Mouse (Mus musculus) lung, postnatal 4 days (tissue): Measurements from ENCODE around the gene Elf4.

Experiments used
- DNase-seq, 2 experiments: peaks; one replicate each; pipeline ENCODE4 v3.0.0; 2021

The Elf4 gene

DNA sequence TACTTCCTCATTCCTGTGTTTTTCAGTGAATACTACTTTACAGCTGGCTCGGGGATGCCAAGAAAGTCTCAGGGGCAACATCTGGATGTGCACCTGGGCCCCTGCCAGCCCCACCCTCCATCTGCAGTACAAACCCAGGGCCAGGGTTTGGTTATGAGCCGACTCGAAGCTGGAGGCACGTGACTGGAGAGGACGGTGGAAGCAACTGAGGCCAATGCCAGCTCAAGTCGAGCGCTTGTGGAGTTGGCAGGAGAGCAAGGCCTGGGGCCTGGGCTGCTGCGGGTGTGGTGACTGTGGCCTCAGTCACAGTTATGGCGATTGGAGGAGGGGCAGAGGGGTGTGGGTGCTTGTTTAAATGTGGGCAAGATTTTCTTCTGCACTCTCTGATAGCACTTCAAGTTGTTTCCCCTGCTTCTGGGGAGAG lies 27.4 kb downstream of the Elf4 start:
- peak in 1 of 2 experiments; percentile 31 for DNase-seq

DNA sequence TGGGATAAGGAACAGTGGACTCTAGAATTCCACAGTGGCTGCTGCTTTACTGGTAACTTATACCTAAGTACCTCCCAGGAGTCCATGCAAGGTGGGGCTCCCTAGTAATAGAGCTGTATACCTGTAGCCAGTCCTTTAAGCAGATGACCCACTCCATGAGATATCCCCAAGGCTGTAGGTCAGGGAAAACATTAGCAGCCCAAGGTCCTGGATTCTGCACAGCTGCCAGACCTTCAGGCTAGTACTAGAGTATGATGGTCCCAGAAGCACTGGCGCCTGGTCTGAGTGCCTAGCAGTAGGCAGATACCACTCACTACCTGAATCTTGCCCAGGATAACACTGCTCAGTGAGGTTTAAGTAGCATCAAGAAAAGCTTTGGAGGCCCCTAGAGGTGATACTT lies 28.7 kb downstream of the Elf4 start:
- no peak for DNase-seq

DNA sequence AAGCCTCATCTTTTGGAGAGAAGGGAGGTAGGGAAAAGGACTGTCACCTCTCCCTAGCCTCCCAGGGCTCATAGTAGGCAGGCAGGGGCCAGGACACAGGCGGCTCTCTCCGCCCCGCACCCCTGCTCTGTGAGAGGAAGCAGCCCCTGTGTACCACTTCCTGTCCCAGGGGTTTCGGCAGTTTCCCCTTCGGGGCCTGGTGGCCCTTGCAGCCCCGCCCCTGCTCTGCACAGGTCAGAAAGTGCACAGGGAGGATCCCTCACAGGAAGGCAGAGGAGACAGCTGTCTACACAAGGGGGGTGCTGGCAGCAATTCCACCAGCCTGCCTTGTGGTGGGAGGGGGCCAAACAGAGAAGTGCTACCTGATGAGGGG lies 29.4 kb downstream of the Elf4 start:
- DNase-seq, result peak; percentile 66 to 82

DNA sequence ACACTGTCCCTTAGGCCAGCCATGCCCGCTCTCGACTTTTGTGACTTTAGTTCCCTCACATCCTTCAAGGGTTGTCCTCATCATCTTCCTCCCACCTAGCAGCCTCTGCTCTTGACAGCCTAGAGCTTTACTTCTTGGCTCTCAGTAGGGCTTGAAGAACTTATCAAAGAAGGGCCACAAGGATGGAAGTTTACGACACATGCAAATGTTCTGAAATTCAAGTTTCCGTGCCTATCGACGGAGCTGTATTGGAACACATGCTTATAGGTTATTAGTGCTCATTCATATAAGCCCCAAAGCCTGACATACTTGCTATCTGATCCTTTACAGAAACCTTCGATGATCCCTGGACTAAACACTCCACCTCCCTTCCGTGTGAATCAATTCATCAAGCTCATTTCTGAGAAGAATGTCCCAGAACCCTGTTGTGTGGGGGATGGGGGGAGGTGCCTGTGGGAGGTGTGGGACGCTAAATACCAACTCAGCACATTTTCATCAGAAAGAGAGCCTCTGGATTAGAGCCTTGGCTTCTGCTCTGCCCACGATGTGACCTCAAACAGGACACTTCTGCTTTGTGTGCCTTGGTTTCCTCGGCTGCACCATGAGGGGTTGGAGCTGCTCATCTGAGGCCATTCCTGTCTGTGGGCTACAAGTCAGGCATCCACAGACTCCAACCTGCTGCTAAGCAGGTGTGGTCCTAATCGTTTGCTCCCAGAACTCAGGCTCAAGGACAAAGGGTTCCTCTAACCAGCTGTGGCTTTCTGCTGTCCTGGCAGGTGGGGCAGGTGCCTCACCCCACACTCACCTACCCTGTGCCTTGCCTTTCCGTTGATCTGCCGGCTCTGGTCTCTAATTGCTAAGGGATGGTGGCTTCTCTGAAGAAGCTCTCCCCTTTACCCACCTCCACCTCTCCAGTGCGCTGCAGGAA lies 30.1 kb downstream of the Elf4 start:
- DNase-seq, result no peak

DNA sequence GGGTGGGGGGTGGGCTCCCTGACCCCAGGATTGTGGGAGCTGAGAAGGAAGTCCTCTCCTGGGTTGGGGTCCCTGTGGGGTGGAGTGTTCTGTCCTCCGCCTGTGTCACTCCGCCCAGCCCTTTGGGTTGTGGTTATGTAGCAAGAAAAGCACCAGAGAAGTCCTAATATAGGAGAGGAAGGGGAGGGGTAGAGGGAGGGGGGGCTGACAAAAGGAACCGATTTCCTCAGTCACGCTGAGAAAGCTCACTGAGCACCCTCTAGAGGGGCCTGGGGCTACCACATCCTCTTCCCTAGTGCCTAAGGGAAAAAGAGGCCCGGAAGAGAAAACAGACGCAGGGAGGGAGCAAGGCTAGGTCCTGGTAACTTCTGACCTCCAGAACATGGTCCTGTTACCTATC lies 33.4 kb downstream of the Elf4 start:
- DNase-seq, result peak; percentile 53 to 60

DNA sequence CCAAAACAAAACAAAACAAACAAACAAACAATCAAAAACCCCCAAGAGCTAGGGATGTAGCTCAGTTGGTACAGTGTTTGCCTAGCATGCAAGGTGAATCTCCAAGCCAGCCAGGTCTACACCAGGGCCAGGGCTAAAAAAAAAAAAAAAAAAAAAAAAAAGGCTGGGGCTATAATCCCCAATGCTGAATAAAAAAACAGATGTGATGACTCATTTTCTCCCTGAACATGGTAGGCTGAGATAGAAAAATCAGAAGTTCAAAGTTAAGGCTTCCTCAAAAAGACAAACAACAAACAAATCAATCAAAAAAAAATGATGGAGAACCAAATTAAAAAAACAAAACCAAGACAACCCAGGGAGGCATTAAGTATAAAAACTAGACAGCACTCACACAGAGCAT lies 33.8 kb downstream of the Elf4 start:
- no peak for DNase-seq

DNA sequence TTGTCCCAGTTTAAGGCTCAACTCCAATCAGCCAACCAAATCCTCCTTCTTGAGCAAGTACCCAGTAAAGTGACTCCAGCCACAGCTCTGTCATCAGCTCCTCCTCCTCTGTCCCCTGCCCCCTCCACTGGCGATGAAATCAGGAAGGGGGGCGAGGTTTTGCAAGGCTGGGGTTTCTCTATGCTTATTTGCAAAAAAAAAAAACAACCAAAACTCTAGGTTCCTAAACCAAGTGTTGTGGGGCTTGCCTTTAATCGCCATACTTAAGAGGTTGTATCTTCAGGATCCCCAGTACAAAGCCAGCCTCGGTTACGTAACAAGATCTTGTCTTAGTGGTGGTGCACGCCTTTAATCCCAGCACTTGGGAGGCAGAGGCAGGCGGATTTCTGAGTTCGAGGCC lies 34.3 kb downstream of the Elf4 start:
- no peak for DNase-seq

DNA sequence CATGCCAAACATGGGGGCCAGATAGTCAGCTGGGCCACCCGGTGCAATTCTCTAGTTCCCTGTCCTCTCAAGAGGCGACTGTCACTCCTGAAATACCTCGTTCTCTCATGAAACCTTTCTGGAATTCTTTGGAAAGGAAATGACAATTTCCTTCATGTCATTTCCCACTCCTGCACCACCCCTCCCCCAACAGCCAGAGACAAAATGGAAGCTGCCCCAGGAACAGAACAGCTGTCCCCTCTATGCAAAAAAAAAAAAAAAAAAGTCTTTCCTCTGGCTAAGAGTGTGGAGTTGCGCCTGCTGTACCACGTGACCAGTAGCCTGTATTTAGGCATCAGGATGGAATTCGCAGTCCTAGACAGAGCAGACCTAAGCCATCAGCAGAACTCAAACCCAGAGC lies 34.7 kb downstream of the Elf4 start:
- peak; percentile 36 to 49 for DNase-seq

DNA sequence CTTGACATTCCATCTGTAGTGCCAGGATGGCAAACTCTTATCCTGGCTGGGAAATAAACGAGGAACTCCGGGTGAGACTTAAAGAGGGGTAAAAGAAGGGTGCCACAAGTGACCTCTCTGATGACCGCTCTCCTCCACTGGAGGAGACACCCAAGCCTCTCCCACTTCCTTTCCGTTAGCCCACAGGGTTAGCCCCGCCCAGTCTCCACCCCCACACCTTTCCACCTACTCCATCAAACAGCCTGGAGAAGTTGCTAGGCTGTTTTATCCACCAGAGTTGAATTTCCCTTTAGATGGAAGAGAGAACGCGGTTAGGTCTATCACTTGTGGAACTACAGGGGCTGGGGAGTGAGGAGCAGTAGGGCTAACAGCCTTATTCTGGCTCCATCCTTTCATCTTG lies 37.7 kb downstream of the Elf4 start:
- peak in 1 of 2 experiments; percentile 54 for DNase-seq

DNA sequence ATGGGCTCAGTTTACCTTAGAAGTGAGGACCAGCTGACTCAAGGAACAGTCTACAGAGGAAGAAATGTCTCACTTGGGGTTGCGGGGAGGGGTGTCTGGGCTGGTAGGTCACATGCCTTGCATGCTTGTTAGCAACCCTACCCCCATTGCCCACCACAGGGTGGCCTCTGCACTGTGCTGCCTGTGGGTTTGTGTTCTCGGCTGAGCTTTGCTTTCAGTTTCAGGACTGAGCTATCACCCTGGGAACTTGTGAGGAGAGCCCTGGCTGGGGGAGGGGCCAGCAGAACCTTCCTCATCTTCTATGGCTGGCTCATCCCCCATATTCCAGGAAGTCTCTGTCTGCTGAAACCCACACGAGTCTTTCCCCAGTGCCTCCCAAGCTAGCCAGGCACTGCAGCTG lies 38.3 kb downstream of the Elf4 start:
- peak; percentile 62 to 65 for DNase-seq

DNA sequence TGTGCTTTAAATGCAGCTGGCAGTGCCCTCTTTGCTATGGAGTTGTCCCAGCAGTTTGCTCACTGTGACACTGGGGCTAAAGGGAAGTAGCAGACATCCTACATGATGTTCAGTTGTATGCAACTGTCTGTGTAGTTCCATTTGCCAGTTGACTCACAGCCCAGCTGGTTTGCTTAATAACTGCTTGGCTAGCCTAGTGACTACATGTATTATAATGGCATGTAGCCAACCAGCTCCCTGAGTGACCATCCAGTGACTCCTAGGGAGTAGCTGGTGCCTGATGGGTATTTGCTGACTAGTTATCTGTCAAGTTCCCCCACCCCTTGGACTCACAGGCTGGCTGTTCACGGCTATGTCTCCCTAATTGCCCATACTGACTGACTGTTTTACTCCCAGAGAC lies 39.3 kb downstream of the Elf4 start:
- DNase-seq, result no peak

DNA sequence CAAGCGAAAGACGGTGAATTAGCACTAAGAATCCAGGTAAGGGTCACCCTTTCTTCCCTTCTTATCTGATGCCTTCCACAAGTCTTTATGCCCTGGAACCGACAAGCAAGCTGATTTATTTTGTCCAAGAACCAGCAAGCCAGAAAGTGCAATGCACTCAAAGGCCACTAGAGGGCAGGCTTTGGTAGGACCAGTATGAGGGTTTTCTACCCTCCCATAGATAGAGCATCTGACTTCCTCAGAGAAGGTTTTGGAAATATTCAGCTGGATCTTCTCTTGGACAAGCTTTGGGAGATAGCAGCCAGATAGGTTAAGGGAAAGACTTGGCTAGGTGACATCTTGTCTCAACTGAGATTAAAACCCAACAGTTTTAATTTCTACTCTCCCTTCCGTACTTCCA lies 39.9 kb downstream of the Elf4 start:
- DNase-seq, result peak; percentile 51 to 78

DNA sequence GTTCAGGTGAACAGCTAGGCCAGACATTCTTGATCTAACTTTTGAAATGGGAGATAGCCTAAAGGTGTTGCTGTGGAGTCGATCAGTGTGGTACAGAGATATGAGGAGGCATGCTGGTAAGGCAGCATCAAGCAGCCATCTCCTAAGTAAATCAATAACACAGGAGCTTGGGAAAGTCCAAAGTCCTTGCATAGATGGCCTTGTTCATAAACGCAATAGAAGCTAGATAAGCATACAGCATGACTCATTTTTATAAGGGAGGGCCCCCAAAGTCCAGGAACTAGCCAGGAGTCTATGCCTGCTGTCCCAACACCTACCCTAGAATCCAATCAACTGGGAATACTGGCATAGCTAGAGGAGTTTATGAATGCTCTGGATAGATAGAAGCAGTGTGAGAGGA lies 44.5 kb downstream of the Elf4 start:
- no peak for DNase-seq

DNA sequence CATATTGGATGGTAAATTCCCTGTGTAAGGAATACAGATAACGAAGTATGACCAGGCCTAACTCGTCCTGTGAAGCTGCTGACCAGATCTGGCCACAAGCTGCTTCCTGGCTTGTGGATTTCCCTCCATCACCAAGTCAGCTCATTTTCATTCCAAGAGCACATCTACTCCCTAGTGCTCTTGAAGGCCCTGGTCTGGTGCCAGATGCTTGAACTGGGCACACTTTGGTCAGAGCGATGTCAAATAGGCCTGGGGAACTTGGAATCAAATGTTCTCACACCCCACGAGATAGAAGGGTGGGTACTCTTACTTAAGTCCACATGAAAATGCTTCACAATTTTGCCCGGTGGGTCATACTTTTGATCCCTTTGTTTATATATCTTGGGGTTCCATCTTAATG lies 48.6 kb downstream of the Elf4 start:
- no peak for DNase-seq

DNA sequence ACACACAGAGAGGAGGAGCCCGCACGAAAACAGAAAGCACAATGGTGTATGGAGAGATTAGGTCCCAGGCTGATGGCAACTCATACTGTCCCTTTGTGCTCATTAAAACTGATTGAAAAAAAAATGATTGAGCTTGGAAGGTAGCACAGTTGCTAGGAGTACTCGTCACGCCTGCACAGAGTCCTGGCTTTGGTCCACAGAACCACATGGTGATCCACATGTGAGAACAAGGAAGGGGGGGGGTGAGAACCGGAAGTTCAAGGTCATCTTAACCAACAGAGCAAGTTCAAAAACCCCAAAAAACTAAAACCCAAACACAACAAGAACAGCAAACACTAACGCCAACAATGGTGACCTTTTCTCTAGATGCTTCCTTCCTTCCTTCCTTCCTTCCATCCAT lies 50.3 kb downstream of the Elf4 start:
- DNase-seq, result no peak

DNA sequence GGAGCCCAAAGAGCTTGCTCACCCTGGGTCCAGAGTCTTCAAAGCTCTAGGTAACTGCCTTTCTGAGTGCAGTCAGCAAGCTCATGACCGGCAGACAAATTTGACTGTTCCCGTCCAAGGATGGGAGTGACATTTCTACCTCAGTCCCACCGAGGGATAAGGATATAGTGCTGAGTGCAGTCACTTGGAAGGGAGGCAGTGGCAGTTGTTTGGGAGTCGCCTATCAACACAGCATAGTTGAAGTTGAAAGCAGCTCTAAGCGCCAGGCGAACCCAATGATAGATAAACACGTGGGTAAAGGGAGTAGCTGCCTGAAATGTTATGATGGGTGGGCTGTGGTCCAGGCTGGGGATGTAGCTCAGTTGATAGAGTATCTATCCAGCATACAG lies 52.5 kb downstream of the Elf4 start:
- DNase-seq, result no peak

DNA sequence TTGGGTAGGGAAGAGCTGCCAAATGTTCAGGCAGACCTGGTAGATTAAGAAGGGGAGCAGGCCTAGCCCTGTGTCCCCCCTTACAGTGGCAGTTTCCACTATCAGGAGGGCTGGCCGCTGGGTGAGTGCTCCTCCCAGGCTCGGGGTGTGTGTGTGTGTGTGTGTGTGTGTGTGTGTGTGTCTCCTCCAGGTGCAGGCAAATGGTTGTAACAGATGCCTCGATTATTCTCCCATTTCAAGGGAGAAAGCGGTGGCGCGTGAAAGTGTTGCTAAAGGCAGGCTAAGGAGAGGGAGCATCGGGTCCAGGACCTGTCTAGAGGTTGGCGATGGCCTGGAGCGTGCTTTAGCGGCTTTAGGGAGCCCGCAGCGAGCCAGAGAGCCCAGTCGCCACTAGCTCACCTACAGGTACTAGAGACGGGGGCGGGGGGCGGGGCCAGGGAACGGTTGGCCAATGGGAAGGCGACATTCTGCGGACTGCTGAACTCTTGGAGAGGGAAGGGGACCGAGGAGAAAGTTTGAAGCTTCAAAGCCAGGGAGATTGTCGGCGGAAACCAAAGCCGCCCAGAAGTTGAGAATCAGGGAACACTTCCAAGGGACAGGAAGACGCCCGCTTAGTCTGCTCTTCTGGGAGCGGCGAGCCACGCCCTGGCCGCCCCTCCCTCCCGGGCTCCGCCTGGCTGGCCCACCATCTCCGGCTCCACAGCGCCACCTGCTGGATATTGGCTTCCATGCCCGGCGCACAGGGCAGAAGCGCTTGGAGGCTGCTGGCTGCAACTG lies 53.1 kb downstream of the Elf4 start:
- DNase-seq, result peak; percentile 87 to 91

DNA sequence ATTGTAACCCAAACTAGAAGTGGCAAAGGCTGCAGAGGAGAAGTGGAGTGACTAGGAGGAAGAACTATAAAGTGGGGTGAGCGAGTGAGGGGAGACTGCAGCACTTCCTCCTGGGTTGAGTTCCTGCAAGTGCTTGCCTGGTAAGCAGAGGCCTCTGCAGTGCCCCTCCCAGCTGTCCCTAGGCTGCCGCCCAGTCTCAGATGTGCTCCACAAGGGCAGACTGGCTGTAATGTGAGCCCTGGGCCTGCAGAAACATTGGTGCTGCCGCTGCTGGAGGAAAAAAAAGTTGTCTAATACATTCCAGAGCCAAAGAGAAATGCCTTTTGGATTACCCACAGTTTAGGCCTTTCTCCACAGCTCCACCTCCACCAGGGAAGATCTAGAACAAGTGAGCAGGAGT lies 57.8 kb downstream of the Elf4 start:
- peak in 1 of 2 experiments; percentile 15 for DNase-seq

DNA sequence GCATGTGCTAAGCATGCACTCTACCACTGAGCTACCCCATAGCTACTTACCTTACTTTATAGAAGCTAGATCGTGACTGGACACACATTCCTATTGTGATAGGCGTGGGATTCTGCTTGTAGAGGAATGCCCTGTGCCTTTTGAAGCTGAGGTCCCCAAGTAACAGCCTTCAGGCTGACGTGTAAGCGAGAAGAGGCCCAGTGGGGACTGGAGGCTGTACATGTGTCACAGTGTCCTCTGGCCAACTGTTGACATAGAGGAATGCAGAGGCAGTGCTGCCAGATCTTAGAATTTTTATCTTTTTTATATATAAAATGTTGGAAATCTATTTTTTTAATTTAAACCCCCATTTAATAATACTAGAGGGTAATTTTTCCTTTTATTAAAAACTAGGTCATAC lies 62.9 kb downstream of the Elf4 start:
- no peak for DNase-seq

DNA sequence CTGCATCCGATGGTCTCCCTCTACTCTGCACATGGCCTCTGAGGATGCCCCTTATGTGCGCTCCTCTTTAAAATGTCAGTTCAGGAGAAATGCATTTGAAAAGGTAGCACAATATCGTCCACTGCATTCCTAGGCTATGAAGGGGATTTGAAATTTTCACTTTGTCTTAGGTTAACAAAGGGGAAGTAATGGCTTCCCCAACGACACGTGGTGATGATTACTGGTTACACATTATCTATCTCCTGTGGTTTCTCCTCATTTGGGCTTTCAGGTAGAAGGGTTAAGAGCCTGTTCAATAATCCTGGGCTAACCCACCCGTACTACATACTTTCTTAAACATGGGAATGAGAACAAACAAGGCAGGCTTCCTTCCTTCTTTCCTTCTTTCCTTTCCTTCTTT lies 73.6 kb downstream of the Elf4 start:
- no peak for DNase-seq

DNA sequence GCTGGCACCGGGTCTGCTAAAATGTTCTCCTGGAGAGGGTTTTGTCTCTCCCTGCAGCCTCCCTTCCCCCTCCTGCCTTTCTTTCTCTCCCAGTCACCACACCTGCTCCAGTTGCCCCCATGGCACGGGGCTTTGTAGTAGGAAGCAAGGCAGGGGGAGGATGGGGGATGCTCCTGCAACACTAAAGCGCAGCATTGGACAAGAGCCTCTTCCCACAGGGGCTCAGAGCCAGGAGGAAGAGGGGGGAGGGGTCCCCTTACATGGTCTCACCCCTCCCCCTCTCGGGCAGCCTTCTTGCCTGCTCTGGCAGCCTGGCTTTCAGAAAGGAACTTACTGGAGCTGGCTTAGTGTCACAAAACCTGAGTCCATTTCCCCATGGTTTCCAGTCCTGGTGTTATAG lies 77.0 kb downstream of the Elf4 start:
- no peak for DNase-seq

DNA sequence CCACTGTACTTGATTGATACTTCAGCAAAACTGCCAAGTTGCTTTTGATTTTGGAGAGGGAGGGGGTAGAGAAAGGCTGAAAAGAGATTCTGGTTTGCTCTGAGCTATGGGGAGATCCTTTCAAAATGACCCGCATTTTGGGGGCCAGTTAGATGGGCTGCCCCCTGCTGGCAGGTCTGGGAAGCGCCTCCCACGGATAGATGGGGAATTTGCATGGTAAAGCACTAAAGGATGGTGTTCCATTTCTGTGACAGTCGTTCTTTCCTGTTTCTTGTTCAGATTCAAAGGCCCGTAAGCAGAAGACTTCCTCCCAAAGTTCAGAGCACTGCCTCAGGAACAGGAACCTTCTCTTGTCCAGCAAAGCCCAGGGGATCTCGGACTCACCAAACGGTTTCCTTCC lies 79.3 kb downstream of the Elf4 start:
- DNase-seq, result peak; percentile 37 to 61

DNA sequence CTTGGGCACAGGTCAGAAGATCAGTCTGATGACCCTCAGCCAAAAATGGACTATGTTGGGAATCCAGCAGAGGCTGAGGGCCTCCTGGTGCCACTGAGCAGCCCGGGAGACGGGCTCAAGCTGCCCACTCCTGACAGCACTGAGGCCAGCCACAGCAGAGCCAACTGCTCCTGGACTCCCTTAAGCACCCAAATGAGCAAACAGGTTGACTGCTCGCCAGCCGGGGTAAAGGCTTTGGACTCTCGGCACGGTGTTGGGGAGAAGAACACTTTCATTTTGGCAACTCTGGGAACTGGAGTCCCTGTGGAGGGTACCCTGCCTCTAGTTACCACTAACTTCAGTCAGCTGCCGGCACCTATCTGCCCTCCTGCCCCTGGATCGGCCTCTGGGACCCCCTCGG lies 95.1 kb downstream of the Elf4 start:
- DNase-seq, result no peak
